Mouse (Mus musculus): Measurements from ENCODE around the gene Hipk3. TPM values are rescaled to one million over a fixed set of nuclear protein-coding genes. Genes with fewer than 3 reads are reported as not detected.

Gene Hipk3
- polyA plus RNA-seq, 1 experiment, result 0.31 TPM

- H3K27me3 ChIP-seq (ENCODE audit: control insufficient read depth), result no peaks in the 10 kb centered on the region
- no peaks in the 10 kb centered on the region; the same call in 1 of the 2 replicates for H3K36me3 ChIP-seq (ENCODE audit: control insufficient read depth)
- H3K4me1 ChIP-seq (ENCODE audit: control insufficient read depth), result peaks cover 27% of the 10 kb centered on the region
- TF ChIP-seq TAL1 (IDR thresholded peaks at IDR 0.05; ENCODE audit: low read length), result no peak
- TF ChIP-seq GATA1 (IDR thresholded peaks at IDR 0.05; ENCODE audit: low read length), result no peak
- H3K9me3 ChIP-seq (ENCODE audit: control insufficient read depth, low read length), result no peaks in the 10 kb centered on the region
- H3K4me3 ChIP-seq (replicated peaks), result no peak overlapping the region
Observed at GRCm38 (mm10) chr2:104482156-104482555, 12.1 kb downstream of the Hipk3 start.

GRCm38 (mm10) chr2:104479054-104479453 lies 15.2 kb downstream of the Hipk3 start:
- H3K4me3 ChIP-seq (replicated peaks), result no peak overlapping the region
- TF ChIP-seq TAL1 (IDR thresholded peaks at IDR 0.05; ENCODE audit: low read length) (no peak), GATA1 (IDR thresholded peaks at IDR 0.05; ENCODE audit: low read length) (no peak)
- peaks cover 25% of the 10 kb centered on the region for H3K4me1 ChIP-seq (ENCODE audit: control insufficient read depth)
- no peaks in the 10 kb centered on the region for H3K9me3 ChIP-seq (ENCODE audit: control insufficient read depth, low read length)
- H3K36me3 ChIP-seq (ENCODE audit: control insufficient read depth), result no peaks in the 10 kb centered on the region
- H3K27me3 ChIP-seq (ENCODE audit: control insufficient read depth), result no peaks in the 10 kb centered on the region

GRCm38 (mm10) chr2:104477398-104478015 lies 16.7 kb downstream of the Hipk3 start:
- H3K36me3 ChIP-seq (ENCODE audit: control insufficient read depth), result no peaks in the 10 kb centered on the region
- no peaks in the 10 kb centered on the region for H3K27me3 ChIP-seq (ENCODE audit: control insufficient read depth)
- no peaks in the 10 kb centered on the region for H3K9me3 ChIP-seq (ENCODE audit: control insufficient read depth, low read length)
- no peak for TF ChIP-seq TAL1 (IDR thresholded peaks at IDR 0.05; ENCODE audit: low read length)
- TF ChIP-seq GATA1 (IDR thresholded peaks at IDR 0.05; ENCODE audit: low read length), result no peak
- H3K4me1 ChIP-seq (ENCODE audit: control insufficient read depth), result peaks cover 23% of the 10 kb centered on the region
- H3K4me3 ChIP-seq (replicated peaks), result no peak overlapping the region

GRCm38 (mm10) chr2:104472056-104472455 lies 22.2 kb downstream of the Hipk3 start:
- TF ChIP-seq GATA1 (IDR thresholded peaks at IDR 0.05; ENCODE audit: low read length), result no peak
- no peak for TF ChIP-seq TAL1 (IDR thresholded peaks at IDR 0.05; ENCODE audit: low read length)
- H3K27me3 ChIP-seq (ENCODE audit: control insufficient read depth), result no peaks in the 10 kb centered on the region
- no peaks in the 10 kb centered on the region for H3K9me3 ChIP-seq (ENCODE audit: control insufficient read depth, low read length)
- no peak overlapping the region for H3K4me3 ChIP-seq (replicated peaks)
- H3K4me1 ChIP-seq (ENCODE audit: control insufficient read depth), result 0 out of 2 replicates have a peak, but pooled peaks cover 2% of the 10 kb centered on the region
- peaks cover 20% of the 10 kb centered on the region for H3K36me3 ChIP-seq (ENCODE audit: control insufficient read depth)

- Histone ChIP-seq H3K4me3 (replicated peaks) (no peak overlapping the region), H3K4me1 (ENCODE audit: control insufficient read depth) (peaks cover 6% of the 10 kb centered on the region), H3K27me3 (ENCODE audit: control insufficient read depth) (no peaks in the 10 kb centered on the region), H3K9me3 (ENCODE audit: control insufficient read depth, low read length) (no peaks in the 10 kb centered on the region), H3K36me3 (ENCODE audit: control insufficient read depth) (peaks cover 20% of the 10 kb centered on the region)
- TF ChIP-seq TAL1 (IDR thresholded peaks at IDR 0.05; ENCODE audit: low read length), result no peak
- no peak for TF ChIP-seq GATA1 (IDR thresholded peaks at IDR 0.05; ENCODE audit: low read length)
Observed at GRCm38 (mm10) chr2:104471161-104471560, 23.1 kb downstream of the Hipk3 start.

GRCm38 (mm10) chr2:104470536-104470935 lies 23.7 kb downstream of the Hipk3 start:
- Histone ChIP-seq H3K4me1 (ENCODE audit: control insufficient read depth) (peaks cover 8% of the 10 kb centered on the region), H3K4me3 (replicated peaks) (no peak overlapping the region), H3K9me3 (ENCODE audit: control insufficient read depth, low read length) (no peaks in the 10 kb centered on the region), H3K27me3 (ENCODE audit: control insufficient read depth) (no peaks in the 10 kb centered on the region), H3K36me3 (ENCODE audit: control insufficient read depth) (peaks cover 21% of the 10 kb centered on the region)
- TF ChIP-seq TAL1 (IDR thresholded peaks at IDR 0.05; ENCODE audit: low read length) (no peak), GATA1 (IDR thresholded peaks at IDR 0.05; ENCODE audit: low read length) (no peak)

DNA sequence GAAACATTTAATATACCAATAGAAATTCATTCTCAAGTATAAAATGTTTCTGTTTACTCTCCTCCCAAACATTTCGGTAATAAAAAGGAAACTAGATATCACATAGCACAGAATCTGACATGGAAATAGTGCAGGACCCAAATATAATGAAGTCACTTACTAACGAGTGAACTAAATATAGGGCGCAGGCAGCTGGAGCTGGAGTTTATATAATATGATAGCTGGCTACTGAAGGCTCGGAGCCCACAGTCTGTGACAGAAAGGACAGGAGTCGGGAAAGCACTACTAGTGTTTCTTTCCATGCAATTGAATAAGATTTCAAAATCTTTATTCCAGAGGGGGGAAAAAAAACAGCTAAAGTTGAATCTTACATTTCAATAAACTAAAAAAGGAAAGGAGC lies 25.8 kb downstream of the Hipk3 start:
- no peaks in the 10 kb centered on the region for H3K9me3 ChIP-seq (ENCODE audit: control insufficient read depth, low read length)
- H3K27me3 ChIP-seq (ENCODE audit: control insufficient read depth), result no peaks in the 10 kb centered on the region
- peaks cover 9% of the 10 kb centered on the region for H3K4me1 ChIP-seq (ENCODE audit: control insufficient read depth)
- H3K4me3 ChIP-seq (replicated peaks), result no peak overlapping the region
- H3K36me3 ChIP-seq (ENCODE audit: control insufficient read depth), result peaks cover 22% of the 10 kb centered on the region
- TF ChIP-seq TAL1 (IDR thresholded peaks at IDR 0.05; ENCODE audit: low read length), result no peak
- no peak for TF ChIP-seq GATA1 (IDR thresholded peaks at IDR 0.05; ENCODE audit: low read length)

- Histone ChIP-seq H3K4me3 (replicated peaks) (no peak overlapping the region), H3K4me1 (ENCODE audit: control insufficient read depth) (peaks cover 10% of the 10 kb centered on the region), H3K27me3 (ENCODE audit: control insufficient read depth) (no peaks in the 10 kb centered on the region), H3K9me3 (ENCODE audit: control insufficient read depth, low read length) (no peaks in the 10 kb centered on the region), H3K36me3 (ENCODE audit: control insufficient read depth) (peaks cover 25% of the 10 kb centered on the region)
- no peak for TF ChIP-seq TAL1 (IDR thresholded peaks at IDR 0.05; ENCODE audit: low read length)
- TF ChIP-seq GATA1 (IDR thresholded peaks at IDR 0.05; ENCODE audit: low read length), result no peak
Observed at GRCm38 (mm10) chr2:104466908-104467616, 27.2 kb downstream of the Hipk3 start.

- no peak overlapping the region for H3K4me3 ChIP-seq (replicated peaks)
- H3K36me3 ChIP-seq (ENCODE audit: control insufficient read depth), result peaks cover 17% of the 10 kb centered on the region
- H3K27me3 ChIP-seq (ENCODE audit: control insufficient read depth), result no peaks in the 10 kb centered on the region
- H3K4me1 ChIP-seq (ENCODE audit: control insufficient read depth), result peaks cover 10% of the 10 kb centered on the region
- no peaks in the 10 kb centered on the region for H3K9me3 ChIP-seq (ENCODE audit: control insufficient read depth, low read length)
- no peak for TF ChIP-seq TAL1 (IDR thresholded peaks at IDR 0.05; ENCODE audit: low read length)
- TF ChIP-seq GATA1 (IDR thresholded peaks at IDR 0.05; ENCODE audit: low read length), result no peak
Observed at GRCm38 (mm10) chr2:104465639-104466430, 28.4 kb downstream of the Hipk3 start.

All from erythroblast, embryonic 14.5 days (primary cell).